In genomic region chr19:42755148-42755870, GRCm38 (mm10) we compare ENCODE assay signal across 9 mouse cellular contexts. TPM values are rescaled to one million over a fixed set of nuclear protein-coding genes. Genes with fewer than 3 reads are reported as not detected.
A peak's percentile ranks its signal among the peaks of the same experiment; 100 is the strongest.
DNase-seq lines count a peak whose midpoint lies in the region; ATAC-seq and TF ChIP-seq lines count a peak whose summit lies in the region.
"Had no signal": no experiment of that assay in that cellular context is flagged by ENCODE, and none has a peak within 500 bp of the region (broad histone marks: within the 10 kb centered on the region; RNA-seq: fewer than 3 reads in every experiment).

No protein-coding gene starts in this region.

- H3K4me2 ChIP-seq in midbrain, embryonic 14.5 days (ENCODE audit: low read length): no peak overlapping the region
- no peak overlapping the region for H3K4me2 ChIP-seq in midbrain, embryonic 11.5 days

- H3K4me3 ChIP-seq in cerebellum, adult 2 months (replicated peaks; ENCODE audit: insufficient read depth, low read depth, low read length): no peak overlapping the region
- no peak overlapping the region for H3K4me3 ChIP-seq in midbrain, embryonic 14.5 days (replicated peaks; ENCODE audit: low read depth, low read length)
- no peak overlapping the region for H3K4me3 ChIP-seq in midbrain, embryonic 11.5 days (ENCODE audit: low read depth, low read length)
- H3K4me3 ChIP-seq in kidney, adult 2 months (ENCODE audit: insufficient read depth, low read depth, low read length): no peak overlapping the region

- H3K9me3 ChIP-seq in midbrain, embryonic 14.5 days (ENCODE audit: control insufficient read depth, low read length): no peaks in the 10 kb centered on the region
- H3K9me3 ChIP-seq in midbrain, embryonic 11.5 days (ENCODE audit: control insufficient read depth, low read length): no peaks in the 10 kb centered on the region

- no peaks in the 10 kb centered on the region for H3K27me3 ChIP-seq in cerebellum, adult 2 months (ENCODE audit: control insufficient read depth, insufficient read depth, low read length)
- H3K27me3 ChIP-seq in midbrain, embryonic 14.5 days (ENCODE audit: control insufficient read depth, insufficient read depth, low read length): no peaks in the 10 kb centered on the region
- no peaks in the 10 kb centered on the region for H3K27me3 ChIP-seq in midbrain, embryonic 11.5 days (ENCODE audit: control insufficient read depth, insufficient read depth, low read length)
- H3K27me3 ChIP-seq in kidney, adult 2 months (replicated peaks; ENCODE audit: control insufficient read depth, insufficient read depth, low read length): no peaks in the 10 kb centered on the region

- 33% methylated on average over 15 of the region's 15 CpGs for WGBS in cerebellum, adult 2 months
- 80% methylated on average over 15 of the region's 15 CpGs for WGBS in midbrain, embryonic 14.5 days
- 82% methylated on average over 15 of the region's 15 CpGs for WGBS in midbrain, embryonic 11.5 days
- WGBS in kidney, adult 2 months: 44% methylated on average over 15 of the region's 15 CpGs

- DNase-seq in cerebellum, postnatal 10 days: peak; percentile 67 to 69
- DNase-seq in cerebellum, adult 2 months: no peak
- peak; percentile 17 for DNase-seq in midbrain, embryonic 14.5 days
- DNase-seq in midbrain, embryonic 11.5 days (ENCODE audit: low spot score, missing footprints): no peak
- peak; percentile 80 for DNase-seq in kidney, adult 2 months
- DNase-seq in ovary, postnatal 14 days (ENCODE audit: low spot score): peak; percentile 45
- DNase-seq in embryo, embryonic 10.5 days (ENCODE audit: low spot score): no peak
- no peak for DNase-seq in urinary bladder, postnatal 4 days (ENCODE audit: low spot score in 2 of 2)
- DNase-seq: B cell, adult 2 months had no signal

- ATAC-seq in midbrain, embryonic 14.5 days (ENCODE audit: low FRiP score, low TSS enrichment): no peak
- no peak for ATAC-seq in midbrain, embryonic 11.5 days (ENCODE audit: low FRiP score)

- no peaks in the 10 kb centered on the region for H3K36me3 ChIP-seq in midbrain, embryonic 14.5 days (ENCODE audit: control insufficient read depth, insufficient read depth, low read length)
- H3K36me3 ChIP-seq in midbrain, embryonic 11.5 days (ENCODE audit: control insufficient read depth, insufficient read depth, low read length): no peaks in the 10 kb centered on the region
- H3K36me3 ChIP-seq in kidney, adult 2 months (ENCODE audit: control insufficient read depth, insufficient read depth, low read length): no peaks in the 10 kb centered on the region

- H3K4me1 ChIP-seq in cerebellum, adult 2 months (ENCODE audit: control insufficient read depth, insufficient read depth, low read length): peaks cover 5% of the 10 kb centered on the region
- H3K4me1 ChIP-seq in midbrain, embryonic 14.5 days (ENCODE audit: control insufficient read depth, insufficient read depth, low read length): peaks cover 9% of the 10 kb centered on the region; the same call in 1 of the 2 replicates
- H3K4me1 ChIP-seq in midbrain, embryonic 11.5 days (ENCODE audit: control insufficient read depth, insufficient read depth, low read length): peaks cover 19% of the 10 kb centered on the region
- H3K4me1 ChIP-seq in kidney, adult 2 months (ENCODE audit: control insufficient read depth, insufficient read depth, low read length): peaks cover 20% of the 10 kb centered on the region

- TF ChIP-seq CTCF in cerebellum, adult 2 months (IDR thresholded peaks at IDR 0.05; ENCODE audit: borderline replicate concordance, insufficient read depth, low read depth, low read length): no peak
- no peak for TF ChIP-seq CTCF in kidney, adult 2 months (conservative IDR thresholded peaks at IDR 0.05; ENCODE audit: insufficient read depth, insufficient read length, low read depth, low read length)

- H3K27ac ChIP-seq in cerebellum, adult 2 months (ENCODE audit: insufficient read depth, low read length): no peak overlapping the region
- H3K27ac ChIP-seq in midbrain, embryonic 14.5 days (replicated peaks; ENCODE audit: low read depth, low read length): no peak overlapping the region
- no peak overlapping the region for H3K27ac ChIP-seq in midbrain, embryonic 11.5 days (ENCODE audit: low read depth, low read length)
- no peak overlapping the region for H3K27ac ChIP-seq in kidney, adult 2 months (ENCODE audit: insufficient read depth, low read depth, low read length)

- no peak overlapping the region for H3K9ac ChIP-seq in midbrain, embryonic 14.5 days (replicated peaks; ENCODE audit: low read length)
- no peak overlapping the region for H3K9ac ChIP-seq in midbrain, embryonic 11.5 days (ENCODE audit: low read length)

- TF ChIP-seq POLR2A in cerebellum, adult 2 months (IDR thresholded peaks at IDR 0.05; ENCODE audit: borderline replicate concordance, insufficient read depth, low read length): no peak
- TF ChIP-seq POLR2A in kidney, adult 2 months (IDR thresholded peaks at IDR 0.05; ENCODE audit: low read depth, low read length): no peak

RNA-seq across cellular contexts. Expression of gene Pyroxd2, which starts 2.7 kb away (rescaled TPM):
- polyA plus RNA-seq in cerebellum, adult 2 months (2012; rRNA removed): 2.4 and 3.1 TPM in 2 replicates
- polyA plus RNA-seq in midbrain, embryonic 14.5 days (2014; fragmentation: Nextera tagmentation; extraction: Ambion mirVana): 0.89 and 1.5 TPM in 2 replicates
- polyA plus RNA-seq in midbrain, embryonic 11.5 days (2014; fragmentation: Nextera tagmentation; extraction: Ambion mirVana): 0.71 and 0.73 TPM in 2 replicates
- 68.9 and 74.1 TPM in 2 replicates for polyA plus RNA-seq in kidney, adult 2 months (2012; rRNA removed)

RNA-seq across cellular contexts. Expression of gene Hps1, which starts 24.5 kb away (rescaled TPM):
- polyA plus RNA-seq in cerebellum, adult 2 months (2012; rRNA removed): 13.8 and 15.9 TPM in 2 replicates
- 9.4 and 11.3 TPM in 2 replicates for polyA plus RNA-seq in midbrain, embryonic 14.5 days (2014; fragmentation: Nextera tagmentation; extraction: Ambion mirVana)
- polyA plus RNA-seq in midbrain, embryonic 11.5 days (2014; fragmentation: Nextera tagmentation; extraction: Ambion mirVana): 10.1 and 10.3 TPM in 2 replicates
- polyA plus RNA-seq in kidney, adult 2 months (2012; rRNA removed): 20.1 and 23.6 TPM in 2 replicates

Comparison
In these comparisons a context has a peak if more than half of its experiments do, and no peak if none do; other contexts are left out.
1. DNase-seq: peak in cerebellum, postnatal 10 days (2 of 2), midbrain, embryonic 14.5 days (single experiment), kidney, adult 2 months (single experiment) and ovary, postnatal 14 days (single experiment); none in cerebellum, adult 2 months (0 of 2), midbrain, embryonic 11.5 days (single experiment), embryo, embryonic 10.5 days (single experiment) and urinary bladder, postnatal 4 days (0 of 2).
2. RNA of gene Pyroxd2, which starts 2.7 kb away (polyA plus RNA-seq): 68.9 to 74.1 TPM in kidney, adult 2 months; 2.4 to 3.1 TPM in cerebellum, adult 2 months, 0.89 to 1.5 TPM in midbrain, embryonic 14.5 days and 0.71 to 0.73 TPM in midbrain, embryonic 11.5 days; every median in the first group is over 10 times any median in the second.